Mouse (Mus musculus) ovary, adult 2 months (tissue): Measurements from ENCODE around the gene Ccdc116. TPM values are rescaled to one million over a fixed set of nuclear protein-coding genes. Genes with fewer than 3 reads are reported as not detected.

Experiments
- polyA plus RNA-seq: library from polyadenylated mRNA; depleted of rRNA; stranded (reverse); fragments of >200 nt; gene quantifications from 2 replicates; pipeline ENCODE4 v1.2.3, GENCODE M21; 2012; rRNA removed

Ccdc116 gene
- polyA plus RNA-seq = 1.2 and 1.8 TPM in 2 replicates

DNA sequence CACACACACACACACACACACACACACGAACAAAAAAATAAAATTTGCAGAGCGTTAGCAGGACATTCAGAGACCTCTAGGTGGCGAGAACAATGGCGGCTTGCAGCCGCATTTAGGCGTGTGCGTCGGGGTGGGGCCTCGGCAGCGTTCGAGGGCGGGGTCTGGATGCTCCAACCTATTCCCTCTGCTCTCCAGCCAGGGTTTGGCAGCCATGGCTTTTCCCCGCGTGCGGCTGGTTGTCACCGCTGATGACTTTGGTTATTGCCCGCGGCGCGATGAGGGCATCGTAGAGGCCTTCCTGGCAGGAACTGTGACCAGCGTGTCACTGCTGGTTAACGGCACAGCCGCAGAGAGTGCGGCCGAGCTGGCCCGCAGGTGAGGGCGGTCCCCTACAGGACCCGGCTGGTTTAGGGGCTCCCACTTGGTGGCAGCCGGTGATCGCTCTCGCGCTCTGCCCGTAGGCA, at the start of gene Ccdc116:
Ccdc116 (minus strand) TSS at position 458 of the 464 bp plus-strand sequence.

DNA sequence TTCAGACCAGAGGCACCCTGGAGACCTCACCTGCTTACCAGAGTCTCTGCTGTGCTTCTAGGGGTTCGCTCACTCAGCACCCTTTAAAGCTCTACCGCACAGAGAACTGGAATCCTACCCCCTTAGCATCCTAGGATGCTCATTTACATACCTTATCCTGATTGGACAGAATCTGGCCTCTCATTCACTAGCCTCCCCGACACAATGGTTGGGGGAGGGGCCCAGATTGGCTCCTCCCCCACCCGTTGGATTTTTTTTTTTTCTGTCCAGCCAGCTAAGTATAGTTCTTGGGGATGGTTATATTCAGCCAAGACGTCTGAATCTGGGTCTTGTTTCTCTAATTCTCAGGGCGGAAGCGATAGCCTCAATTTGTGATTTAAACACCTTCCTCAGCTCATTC, 2.7 kb downstream of the Ccdc116 start, which contains the start of gene Ydjc:
Ydjc (plus strand) TSS at position 283 of the 400 bp plus-strand sequence.

DNA sequence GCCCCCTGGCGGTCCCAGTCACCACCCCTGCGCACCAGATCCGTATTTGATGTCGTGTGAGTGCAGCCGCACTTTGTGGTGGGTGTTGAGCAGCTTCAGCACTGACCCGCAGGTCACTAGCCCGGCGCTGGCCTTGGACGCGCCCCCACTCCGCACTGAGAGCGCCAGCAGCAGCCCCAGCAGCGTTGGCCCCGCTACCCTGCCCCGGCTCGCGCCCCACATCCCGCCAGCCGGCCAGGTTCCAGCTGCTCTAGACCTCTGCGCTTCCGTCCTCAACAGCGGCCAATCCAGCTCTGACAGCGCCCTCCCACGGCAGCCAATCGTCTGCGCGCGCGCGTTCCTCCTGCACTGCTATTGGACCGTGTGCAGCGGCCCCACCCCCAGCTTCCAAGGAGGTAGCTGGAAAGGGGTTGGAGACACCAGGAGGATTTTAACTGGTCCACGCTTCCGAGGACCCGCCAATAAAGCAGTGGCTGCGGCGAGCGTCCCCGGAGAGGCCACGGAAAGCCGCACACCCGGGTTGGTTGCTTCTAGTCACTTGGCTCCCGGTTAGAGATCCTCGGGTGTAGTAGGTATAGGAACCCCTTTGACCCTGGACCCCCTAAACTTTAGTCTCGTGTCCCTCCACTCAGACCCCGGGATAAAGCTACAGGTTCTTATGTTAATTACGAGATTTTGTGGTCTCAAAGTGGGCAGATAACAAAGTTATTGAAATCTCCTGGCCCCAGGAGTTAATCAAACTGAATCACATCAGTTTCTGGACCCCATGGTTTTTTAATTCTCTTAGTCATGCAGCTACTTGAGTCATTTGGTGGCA, 14.7 kb downstream of the Ccdc116 start, which contains the start of gene Sdf2l1:
Sdf2l1 (minus strand) TSS at position 295 of the 817 bp plus-strand sequence.

DNA sequence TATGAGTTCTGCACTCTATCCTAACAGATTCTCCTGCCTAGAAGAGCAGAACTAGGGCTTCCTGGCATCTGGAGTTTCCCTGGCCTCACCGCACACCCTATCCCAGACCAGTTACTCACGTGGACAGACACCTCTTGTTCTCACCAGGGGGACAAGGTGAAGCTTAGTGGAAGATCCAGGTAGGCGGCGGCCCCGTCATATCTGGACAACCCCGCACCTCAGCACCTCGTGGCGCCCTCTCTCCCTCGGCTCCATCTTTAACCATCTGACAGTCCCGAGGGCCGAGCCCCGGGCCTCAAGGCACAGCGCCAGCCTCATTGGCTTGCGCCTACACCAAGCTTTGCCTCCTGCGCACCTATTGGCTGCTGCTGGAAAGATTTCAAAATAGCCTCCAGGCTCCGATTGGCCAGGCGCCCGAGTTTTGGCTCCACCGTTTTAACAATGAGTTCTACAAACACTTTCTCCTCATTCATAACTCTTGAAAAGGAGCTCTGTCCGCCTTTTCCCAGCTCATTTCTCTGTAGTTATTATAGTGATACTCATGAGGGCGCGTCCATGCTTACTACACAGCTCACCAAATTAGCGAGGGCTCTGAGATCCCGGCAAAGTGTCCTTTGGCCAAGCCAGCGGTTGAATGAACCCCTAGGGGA, 22.0 kb downstream of the Ccdc116 start, which contains the start of gene 2610318N02Rik:
2610318N02Rik (minus strand) TSS at position 297 of the 650 bp plus-strand sequence.

DNA sequence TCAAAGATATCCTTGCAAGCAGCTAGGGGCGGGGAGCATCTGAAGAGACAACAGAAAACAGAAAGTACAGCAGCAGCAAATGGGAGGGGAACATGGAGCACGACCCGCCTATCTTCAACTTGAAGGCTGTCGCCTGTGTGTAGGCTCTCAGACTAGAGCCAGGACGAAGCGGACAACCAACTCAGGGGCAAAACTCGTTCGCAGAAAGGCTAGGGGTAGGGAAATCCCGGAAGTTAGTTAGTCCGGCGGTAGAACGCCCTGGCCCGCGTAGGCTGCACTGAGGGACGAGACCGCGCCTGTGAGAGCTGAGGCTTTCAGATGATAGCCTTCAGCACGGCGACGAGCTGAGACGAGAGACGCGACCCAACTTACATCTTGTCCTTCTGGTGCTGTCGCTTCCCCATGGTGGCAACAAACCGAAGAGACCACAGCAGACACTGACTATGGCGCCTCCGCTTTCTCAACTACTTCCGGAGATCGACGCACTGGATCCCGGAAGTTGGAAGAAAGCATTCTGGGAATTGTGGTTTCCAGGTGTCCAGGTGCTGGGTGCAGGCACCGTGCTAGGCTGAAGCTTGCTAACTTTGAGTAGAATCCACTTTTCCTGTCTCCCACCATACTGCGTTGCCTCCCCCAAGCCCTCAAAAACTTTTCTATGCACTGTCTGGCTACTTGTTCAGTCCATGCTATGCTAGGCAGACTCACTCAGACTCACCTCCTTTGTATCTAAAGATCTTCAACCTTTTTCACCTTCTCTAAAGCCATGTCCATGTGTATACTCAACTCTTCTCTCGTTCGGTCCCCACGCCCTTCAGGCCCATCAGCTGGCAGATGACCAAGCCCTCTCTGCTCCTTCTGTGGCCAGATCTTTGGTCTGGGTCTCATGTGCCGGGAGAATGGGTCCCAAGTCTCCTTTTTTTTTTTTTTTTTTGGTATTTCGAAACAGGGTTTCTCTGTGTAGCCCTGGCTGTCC, 36.0 kb downstream of the Ccdc116 start, which contains the start of gene Ppil2:
Ppil2 (minus strand) TSS at position 487 of the 973 bp plus-strand sequence.

Other genes with a start within 250 kb of the Ccdc116 start
- 75.4 and 80.2 TPM in 2 replicates for gene Mapk1, start 163.8 kb downstream of the Ccdc116 start, polyA plus RNA-seq
- 8.8 and 10.2 TPM in 2 replicates for gene Ypel1, start 77.5 kb downstream of the Ccdc116 start, polyA plus RNA-seq
- 98.1 and 102 TPM in 2 replicates for gene Ppil2, start 36.0 kb downstream of the Ccdc116 start, polyA plus RNA-seq
- 3.1 and 3.6 TPM in 2 replicates for gene 2610318N02Rik, start 22.1 kb downstream of the Ccdc116 start, polyA plus RNA-seq
- gene Sdf2l1, start 14.8 kb downstream of the Ccdc116 start, polyA plus RNA-seq = 120 and 187 TPM in 2 replicates
- gene Ydjc, start 2.6 kb downstream of the Ccdc116 start, polyA plus RNA-seq = 27.1 and 39.3 TPM in 2 replicates
- 58.7 and 63.1 TPM in 2 replicates for gene Ube2l3, start 55.4 kb upstream of the Ccdc116 start, polyA plus RNA-seq
- 0.12 and 0.17 TPM in 2 replicates for gene Rimbp3, start 61.4 kb upstream of the Ccdc116 start, polyA plus RNA-seq
- 3.6 and 4.5 TPM in 2 replicates for gene Hic2, start 86.3 kb upstream of the Ccdc116 start, polyA plus RNA-seq
- gene Tmem191c, start 128.8 kb upstream of the Ccdc116 start, polyA plus RNA-seq = 33.0 and 34.8 TPM in 2 replicates
- gene Serpind1, start 184.1 kb upstream of the Ccdc116 start, polyA plus RNA-seq = 0.09 and 0.22 TPM in 2 replicates